Mouse (Mus musculus): ENCODE results near the gene Pknox1. TPM values are rescaled to one million over a fixed set of nuclear protein-coding genes. Genes with fewer than 3 reads are reported as not detected.

The Pknox1 gene
- polyA plus RNA-seq, 1 experiment from 2014 or later = 42.4 TPM

DNA sequence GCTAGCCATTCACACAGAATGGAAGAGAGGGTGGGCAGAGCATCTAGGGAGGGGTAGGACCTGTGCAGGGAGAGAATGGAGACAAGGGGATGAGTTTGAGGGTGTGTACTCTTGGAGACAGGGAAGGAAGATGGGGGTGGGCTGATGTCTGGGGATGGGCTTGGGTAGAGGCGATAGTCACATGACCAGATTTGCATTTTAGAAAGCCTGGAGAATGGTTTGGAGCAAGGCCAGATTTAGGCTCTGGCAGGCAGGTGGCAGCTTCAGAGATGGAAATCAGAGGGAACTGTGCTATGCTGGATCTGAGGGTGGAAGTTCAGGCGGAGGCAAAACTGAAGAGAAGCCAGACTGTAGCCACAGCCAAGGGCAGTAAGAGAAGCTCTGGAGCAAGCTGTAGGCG, 15.8 kb downstream of the Pknox1 start:
- Histone ChIP-seq H3K4me3 (no peak overlapping the region), H3K4me2 (no peak overlapping the region), H3K9ac (no peak overlapping the region), H3K36me3 (0 out of 2 replicates have a peak, but pooled peaks cover 7% of the 10 kb centered on the region), H3K27me3 (no peaks in the 10 kb centered on the region), H3K9me3 (no peaks in the 10 kb centered on the region), H3K27ac (no peak overlapping the region), H3K4me1 (0 out of 2 replicates have a peak, but pooled peaks cover 15% of the 10 kb centered on the region)
- 57% methylated on average over 3 of the region's 3 CpGs for WGBS
- no peak for ATAC-seq (ENCODE audit: borderline replicate concordance, extremely low read depth, low FRiP score, low TSS enrichment)

DNA sequence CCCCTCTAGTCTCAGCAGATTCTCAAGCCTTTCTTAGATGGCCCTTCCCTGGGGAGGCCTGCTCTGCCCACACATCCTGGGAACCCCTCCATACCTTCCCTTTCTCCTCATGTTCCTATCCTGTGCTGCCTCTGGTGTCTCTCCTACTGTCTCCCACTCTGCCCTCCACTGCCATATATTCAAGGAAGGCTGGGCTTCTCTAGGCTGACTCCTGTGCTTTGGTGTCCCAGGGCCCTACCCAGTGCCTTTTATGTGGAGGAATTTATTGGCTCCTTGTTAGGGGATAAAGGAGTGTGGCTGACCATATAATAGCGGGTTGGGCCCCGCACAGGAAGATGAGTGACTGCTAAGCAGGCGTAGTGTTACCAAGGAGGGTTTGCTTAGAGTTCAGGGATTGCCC, 18.7 kb downstream of the Pknox1 start:
- Histone ChIP-seq H3K4me3 (no peak overlapping the region), H3K4me1 (0 out of 2 replicates have a peak, but pooled peaks cover 8% of the 10 kb centered on the region), H3K9me3 (no peaks in the 10 kb centered on the region), H3K36me3 (peaks cover 10% of the 10 kb centered on the region; the same call in 1 of the 2 replicates), H3K27ac (no peak overlapping the region), H3K9ac (no peak overlapping the region), H3K4me2 (no peak overlapping the region), H3K27me3 (no peaks in the 10 kb centered on the region)
- 66% methylated on average over 3 of the region's 3 CpGs for WGBS
- no peak for ATAC-seq (ENCODE audit: borderline replicate concordance, extremely low read depth, low FRiP score, low TSS enrichment)

DNA sequence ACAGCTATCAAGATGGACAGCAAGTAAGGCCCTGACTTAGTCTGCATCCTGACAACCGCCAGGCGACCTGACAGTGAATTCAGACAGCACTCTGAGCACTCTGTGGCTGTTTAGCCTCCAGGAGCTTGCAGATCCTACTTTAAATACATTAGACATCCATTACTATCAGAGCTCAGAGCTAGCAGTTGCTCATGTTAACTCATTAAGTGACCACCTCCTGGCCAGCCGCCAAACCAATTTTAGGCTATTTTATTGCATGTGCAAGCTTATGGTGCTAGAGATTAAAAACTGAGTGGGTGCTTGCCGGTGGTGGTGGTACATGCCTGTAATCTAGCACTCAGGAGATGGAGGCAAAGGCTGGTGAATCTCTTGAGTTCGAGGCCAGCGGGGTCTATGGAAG, 19.2 kb downstream of the Pknox1 start:
- Histone ChIP-seq H3K9me3 (no peaks in the 10 kb centered on the region), H3K4me2 (no peak overlapping the region), H3K36me3 (peaks cover 14% of the 10 kb centered on the region; the same call in 1 of the 2 replicates), H3K4me1 (0 out of 2 replicates have a peak, but pooled peaks cover 8% of the 10 kb centered on the region), H3K9ac (no peak overlapping the region), H3K4me3 (no peak overlapping the region), H3K27ac (no peak overlapping the region), H3K27me3 (no peaks in the 10 kb centered on the region)
- no peak for ATAC-seq (ENCODE audit: borderline replicate concordance, extremely low read depth, low FRiP score, low TSS enrichment)
- 76% methylated on average over 6 of the region's 6 CpGs for WGBS

DNA sequence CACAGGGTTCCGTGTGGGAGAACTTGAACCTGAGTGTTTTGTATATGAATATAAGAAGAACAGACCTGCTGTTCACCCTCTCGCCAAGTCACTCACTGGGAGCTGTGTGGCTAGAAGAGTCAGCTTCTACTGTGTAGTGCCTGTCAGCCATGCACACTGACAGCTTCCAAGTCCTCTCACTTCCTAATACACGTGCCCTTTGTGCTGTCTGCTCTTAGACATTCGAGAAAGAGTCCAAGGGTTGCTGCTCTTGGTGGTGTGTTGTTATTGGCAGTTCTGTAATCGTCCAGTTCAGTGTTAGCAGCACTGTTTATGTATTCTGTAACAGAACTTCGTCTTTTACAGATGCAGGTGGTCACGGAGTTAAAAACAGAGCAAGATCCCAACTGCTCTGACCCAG, 23.6 kb downstream of the Pknox1 start:
- no peaks in the 10 kb centered on the region for H3K9me3 ChIP-seq
- H3K36me3 ChIP-seq = peaks cover 47% of the 10 kb centered on the region
- H3K9ac ChIP-seq = no peak overlapping the region
- no peaks in the 10 kb centered on the region for H3K27me3 ChIP-seq
- H3K27ac ChIP-seq = no peak overlapping the region
- no peak overlapping the region for H3K4me3 ChIP-seq
- H3K4me1 ChIP-seq = no peaks in the 10 kb centered on the region
- ATAC-seq (ENCODE audit: borderline replicate concordance, extremely low read depth, low FRiP score, low TSS enrichment) = no peak
- H3K4me2 ChIP-seq = no peak overlapping the region
- 70% methylated on average over 7 of the region's 7 CpGs for WGBS

- H3K36me3 ChIP-seq = peaks cover 53% of the 10 kb centered on the region
- WGBS = 82% methylated on average over 4 of the region's 4 CpGs
- ATAC-seq (ENCODE audit: borderline replicate concordance, extremely low read depth, low FRiP score, low TSS enrichment) = no peak
These were observed 24.2 kb downstream of the Pknox1 start for GRCm38 (mm10) chr17:31588726-31589125.

DNA sequence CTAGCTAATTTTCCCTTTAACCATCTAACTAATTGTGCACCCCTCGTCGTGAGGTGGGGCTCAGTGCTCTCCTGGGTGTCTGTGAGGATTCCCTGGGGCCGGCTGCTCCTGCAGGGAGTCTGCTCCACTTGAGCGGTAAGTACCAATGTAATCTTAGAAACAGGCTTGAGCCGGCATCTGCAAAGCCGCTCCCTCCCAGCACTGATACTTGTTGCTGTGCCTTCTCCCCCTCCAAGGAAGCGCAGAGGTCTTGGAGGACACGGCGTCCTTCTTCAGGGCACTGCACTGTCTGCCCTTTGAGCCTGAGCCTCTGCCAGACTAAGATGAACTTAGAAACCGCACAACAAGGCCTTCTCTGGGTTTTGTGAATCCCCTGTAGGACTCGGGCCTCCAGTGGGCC, 26.3 kb downstream of the Pknox1 start:
- Histone ChIP-seq H3K4me2 (no peak overlapping the region), H3K4me1 (no peaks in the 10 kb centered on the region), H3K36me3 (peaks cover 58% of the 10 kb centered on the region), H3K27ac (no peak overlapping the region), H3K27me3 (no peaks in the 10 kb centered on the region), H3K9ac (no peak overlapping the region), H3K4me3 (no peak overlapping the region), H3K9me3 (no peaks in the 10 kb centered on the region)
- no peak for ATAC-seq (ENCODE audit: borderline replicate concordance, extremely low read depth, low FRiP score, low TSS enrichment)
- 89% methylated on average over 11 of the region's 11 CpGs for WGBS

More at GRCm38 (mm10) chr17:31588726-31589125, 24.2 kb downstream of the Pknox1 start:
- Histone ChIP-seq H3K9me3 (no peaks in the 10 kb centered on the region), H3K9ac (no peak overlapping the region), H3K27me3 (no peaks in the 10 kb centered on the region), H3K27ac (no peak overlapping the region), H3K4me2 (no peak overlapping the region), H3K4me3 (no peak overlapping the region), H3K4me1 (no peaks in the 10 kb centered on the region)

GRCm38 (mm10) chr17:31594590-31594989, 30.1 kb downstream of the Pknox1 start:
- 62% methylated on average over 7 of the region's 7 CpGs for WGBS
- no peaks in the 10 kb centered on the region for H3K27me3 ChIP-seq
- no peak for ATAC-seq (ENCODE audit: borderline replicate concordance, extremely low read depth, low FRiP score, low TSS enrichment)
- no peaks in the 10 kb centered on the region for H3K4me1 ChIP-seq
- H3K4me3 ChIP-seq = no peak overlapping the region
- H3K36me3 ChIP-seq = peaks cover 51% of the 10 kb centered on the region
- no peak overlapping the region for H3K27ac ChIP-seq
- H3K9me3 ChIP-seq = no peaks in the 10 kb centered on the region
- H3K4me2 ChIP-seq = no peak overlapping the region
- no peak overlapping the region for H3K9ac ChIP-seq

GRCm38 (mm10) chr17:31595077-31595476, 30.5 kb downstream of the Pknox1 start:
- H3K4me3 ChIP-seq = no peak overlapping the region
- H3K27me3 ChIP-seq = no peaks in the 10 kb centered on the region
- H3K27ac ChIP-seq = no peak overlapping the region
- H3K4me2 ChIP-seq = no peak overlapping the region
- H3K36me3 ChIP-seq = peaks cover 53% of the 10 kb centered on the region
- no peak for ATAC-seq (ENCODE audit: borderline replicate concordance, extremely low read depth, low FRiP score, low TSS enrichment)
- no peaks in the 10 kb centered on the region for H3K4me1 ChIP-seq
- 70% methylated on average over 5 of the region's 5 CpGs for WGBS
- H3K9me3 ChIP-seq = no peaks in the 10 kb centered on the region
- H3K9ac ChIP-seq = no peak overlapping the region

DNA sequence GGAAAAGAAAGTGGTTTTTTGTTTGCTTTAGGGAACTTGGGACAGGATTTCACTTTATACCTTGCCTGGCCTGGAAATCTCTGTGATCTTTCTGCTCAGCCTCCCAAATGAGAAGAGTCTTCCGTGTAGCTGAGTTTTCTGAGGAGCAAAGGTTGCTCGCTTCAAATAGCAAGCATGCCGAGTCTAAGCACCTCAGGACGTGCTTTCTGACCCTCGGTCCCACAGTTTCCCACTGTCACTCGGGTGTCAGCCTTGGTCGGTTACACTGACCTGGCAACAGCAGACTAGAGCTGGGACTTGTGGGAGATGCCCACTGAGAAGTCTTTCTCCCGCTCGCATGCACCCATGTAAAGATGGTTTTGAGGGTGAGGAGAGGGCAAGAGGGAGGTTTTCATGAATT, 33.4 kb downstream of the Pknox1 start:
- 90% methylated on average over 9 of the region's 9 CpGs for WGBS
- H3K9me3 ChIP-seq = no peaks in the 10 kb centered on the region
- H3K4me2 ChIP-seq = no peak overlapping the region
- no peak overlapping the region for H3K27ac ChIP-seq
- no peaks in the 10 kb centered on the region for H3K4me1 ChIP-seq
- ATAC-seq (ENCODE audit: borderline replicate concordance, extremely low read depth, low FRiP score, low TSS enrichment) = no peak
- H3K9ac ChIP-seq = no peak overlapping the region
- H3K4me3 ChIP-seq = no peak overlapping the region
- H3K27me3 ChIP-seq = no peaks in the 10 kb centered on the region
- H3K36me3 ChIP-seq = peaks cover 50% of the 10 kb centered on the region

GRCm38 (mm10) chr17:31598593-31598992, 34.1 kb downstream of the Pknox1 start:
- H3K9ac ChIP-seq = no peak overlapping the region
- no peaks in the 10 kb centered on the region for H3K9me3 ChIP-seq
- peaks cover 51% of the 10 kb centered on the region for H3K36me3 ChIP-seq
- no peak overlapping the region for H3K4me2 ChIP-seq
- H3K4me3 ChIP-seq = no peak overlapping the region
- H3K27ac ChIP-seq = no peak overlapping the region
- 83% methylated on average over 8 of the region's 8 CpGs for WGBS
- ATAC-seq (ENCODE audit: borderline replicate concordance, extremely low read depth, low FRiP score, low TSS enrichment) = no peak
- H3K4me1 ChIP-seq = no peaks in the 10 kb centered on the region
- no peaks in the 10 kb centered on the region for H3K27me3 ChIP-seq

GRCm38 (mm10) chr17:31606424-31606823, 41.9 kb downstream of the Pknox1 start:
- no peaks in the 10 kb centered on the region for H3K27me3 ChIP-seq
- no peaks in the 10 kb centered on the region for H3K9me3 ChIP-seq
- no peak for ATAC-seq (ENCODE audit: borderline replicate concordance, extremely low read depth, low FRiP score, low TSS enrichment)
- no peak overlapping the region for H3K27ac ChIP-seq
- H3K4me1 ChIP-seq = no peaks in the 10 kb centered on the region
- H3K4me2 ChIP-seq = no peak overlapping the region
- H3K4me3 ChIP-seq = no peak overlapping the region
- peaks cover 43% of the 10 kb centered on the region for H3K36me3 ChIP-seq
- WGBS = 82% methylated on average over 7 of the region's 7 CpGs
- no peak overlapping the region for H3K9ac ChIP-seq

GRCm38 (mm10) chr17:31607256-31607951, 42.9 kb downstream of the Pknox1 start:
- Histone ChIP-seq H3K4me3 (no peak overlapping the region), H3K27me3 (no peaks in the 10 kb centered on the region), H3K9me3 (no peaks in the 10 kb centered on the region), H3K9ac (no peak overlapping the region), H3K36me3 (peaks cover 36% of the 10 kb centered on the region), H3K27ac (no peak overlapping the region), H3K4me1 (no peaks in the 10 kb centered on the region), H3K4me2 (no peak overlapping the region)
- no peak for ATAC-seq (ENCODE audit: borderline replicate concordance, extremely low read depth, low FRiP score, low TSS enrichment)
- 81% methylated on average over 8 of the region's 8 CpGs for WGBS
